Mouse (Mus musculus) neural tube, embryonic 11.5 days (tissue): ENCODE data around the gene Ccdc186. TPM values are rescaled to one million over a fixed set of nuclear protein-coding genes. Genes with fewer than 3 reads are reported as not detected.
"Not testable (repeated sequence)": the region's sequence is repeated elsewhere in the genome, so short reads cannot be mapped to it uniquely, and the experiment has no call there.

Experiments used
- ATAC-seq: fragments of 200-750 bp; cut with Nextera tagmentation; 2 replicates; pipeline ENCODE4 v1.8.0; 2017; ENCODE audit warnings: moderate number of reproducible peaks, mild to moderate bottlenecking, moderate TSS enrichment, moderate library complexity; ENCODE audit not compliant: insufficient read depth, low FRiP score, low TSS enrichment
- DNase-seq: peaks from one replicate; pipeline ENCODE4 v3.0.0-alpha.2; 2015; ENCODE audit warnings: low spot score
- H3K27ac ChIP-seq: fragments of 300-500 bp; sonication (generic); 2 replicates; pipeline ENCODE4 v1.5.1; 2014; ENCODE audit warnings: low read depth, mild to moderate bottlenecking, low read length
- H3K27me3 ChIP-seq: fragments of 300-500 bp; sonication (generic); 2 replicates; pipeline ENCODE4 v1.6.1; 2014; ENCODE audit warnings: mild to moderate bottlenecking, low read length, mixed read lengths; ENCODE audit not compliant: control insufficient read depth, insufficient read depth
- H3K36me3 ChIP-seq: fragments of 300-500 bp; sonication (generic); 2 replicates; pipeline ENCODE4 v1.6.1; 2014; ENCODE audit warnings: mild to moderate bottlenecking, low read length, moderate library complexity, mixed read lengths; ENCODE audit not compliant: control insufficient read depth, insufficient read depth
- H3K4me1 ChIP-seq: fragments of 300-500 bp; sonication (generic); 2 replicates; pipeline ENCODE4 v1.6.1; 2014; ENCODE audit warnings: low read length, mixed read lengths; ENCODE audit not compliant: control insufficient read depth, insufficient read depth
- H3K4me2 ChIP-seq: fragments of 300-500 bp; sonication (generic); 2 replicates; pipeline ENCODE4 v1.6.1; 2014; ENCODE audit warnings: low read depth, mild to moderate bottlenecking, moderate library complexity
- H3K4me3 ChIP-seq: fragments of 300-500 bp; sonication (generic); 2 replicates; pipeline ENCODE4 v1.5.1; 2014; ENCODE audit warnings: low read depth, low read length
- H3K9ac ChIP-seq: fragments of 300-500 bp; sonication (generic); 2 replicates; pipeline ENCODE4 v1.6.1; 2014; ENCODE audit warnings: mild to moderate bottlenecking, low read length
- H3K9me3 ChIP-seq: fragments of 300-500 bp; sonication (generic); 2 replicates; pipeline ENCODE4 v1.6.1; 2016; ENCODE audit warnings: low read length; ENCODE audit not compliant: control insufficient read depth
- WGBS: fragments of 180-500 bp; shearing (Covaris S2); extraction: QIAGEN DNeasy Blood & Tissue Kit; methylation state at CpG from one replicate; pipeline ENCODE4 v1.1.7; 2014; 5-methylcytosine and 5-hydroxymethylcytosine counted together
- polyA plus RNA-seq: library from polyadenylated mRNA; unstranded; fragments of >200 nt; fragmentation: Nextera tagmentation; extraction: Ambion mirVana; gene quantifications from 2 replicates; pipeline ENCODE4 v1.2.1, GENCODE M21; 2014

Gene Ccdc186
- polyA plus RNA-seq, 1 experiment from 2014 or later, result 21.2 TPM

- not testable (repeated sequence) for H3K9me3 ChIP-seq, H3K27ac ChIP-seq, ATAC-seq, H3K4me3 ChIP-seq, H3K9ac ChIP-seq, DNase-seq, H3K4me1 ChIP-seq, H3K4me2 ChIP-seq, H3K27me3 ChIP-seq, H3K36me3 ChIP-seq
- WGBS, result 98% methylated on average over 2 of the region's 2 CpGs
Measured at GRCm38 (mm10) chr19:56754456-56754855, 67.5 kb downstream of the Ccdc186 start.

GRCm38 (mm10) chr19:56750709-56751108, 71.3 kb downstream of the Ccdc186 start:
- no peak overlapping the region for H3K9ac ChIP-seq
- no peak overlapping the region for H3K4me2 ChIP-seq
- DNase-seq (no peak), ATAC-seq (no peak)
- no peaks in the 10 kb centered on the region for H3K36me3 ChIP-seq
- no peaks in the 10 kb centered on the region for H3K9me3 ChIP-seq
- no peak overlapping the region for H3K27ac ChIP-seq
- H3K27me3 ChIP-seq, result no peaks in the 10 kb centered on the region
- WGBS, result 53% methylated on average over 4 of the region's 4 CpGs
- no peaks in the 10 kb centered on the region for H3K4me1 ChIP-seq
- H3K4me3 ChIP-seq, result no peak overlapping the region

GRCm38 (mm10) chr19:56749343-56749742, 72.6 kb downstream of the Ccdc186 start:
- Histone ChIP-seq H3K27me3 (no peaks in the 10 kb centered on the region), H3K4me3 (no peak overlapping the region), H3K9ac (no peak overlapping the region), H3K27ac (no peak overlapping the region), H3K4me1 (no peaks in the 10 kb centered on the region), H3K9me3 (no peaks in the 10 kb centered on the region), H3K4me2 (no peak overlapping the region), H3K36me3 (no peaks in the 10 kb centered on the region)
- DNase-seq, result no peak
- ATAC-seq, result no peak
- 39% methylated on average over 3 of the region's 3 CpGs for WGBS

- DNase-seq (no peak), ATAC-seq (no peak)
- 89% methylated on average over 10 of the region's 10 CpGs for WGBS
- no peaks in the 10 kb centered on the region for H3K4me1 ChIP-seq
- no peaks in the 10 kb centered on the region for H3K9me3 ChIP-seq
- no peaks in the 10 kb centered on the region for H3K36me3 ChIP-seq
- no peak overlapping the region for H3K4me2 ChIP-seq
- H3K27me3 ChIP-seq, result no peaks in the 10 kb centered on the region
- no peak overlapping the region for H3K4me3 ChIP-seq
- no peak overlapping the region for H3K27ac ChIP-seq
- H3K9ac ChIP-seq, result no peak overlapping the region
Measured at GRCm38 (mm10) chr19:56747878-56748277, 74.1 kb downstream of the Ccdc186 start.

GRCm38 (mm10) chr19:56746618-56747017, 75.4 kb downstream of the Ccdc186 start:
- Histone ChIP-seq H3K4me3 (no peak overlapping the region), H3K4me2 (no peak overlapping the region), H3K4me1 (no peaks in the 10 kb centered on the region), H3K27ac (no peak overlapping the region), H3K27me3 (no peaks in the 10 kb centered on the region), H3K36me3 (no peaks in the 10 kb centered on the region), H3K9ac (no peak overlapping the region), H3K9me3 (no peaks in the 10 kb centered on the region)
- WGBS, result 90% methylated on average over 9 of the region's 9 CpGs
- DNase-seq, result no peak
- ATAC-seq, result no peak

- no peak overlapping the region for H3K4me2 ChIP-seq
- no peak for ATAC-seq
- no peak overlapping the region for H3K9ac ChIP-seq
- H3K27ac ChIP-seq, result no peak overlapping the region
- 74% methylated on average over 6 of the region's 6 CpGs for WGBS
- H3K36me3 ChIP-seq, result no peaks in the 10 kb centered on the region
- no peaks in the 10 kb centered on the region for H3K9me3 ChIP-seq
- no peaks in the 10 kb centered on the region for H3K4me1 ChIP-seq
- DNase-seq, result no peak
- no peak overlapping the region for H3K4me3 ChIP-seq
- H3K27me3 ChIP-seq, result no peaks in the 10 kb centered on the region
Measured at GRCm38 (mm10) chr19:56745528-56745927, 76.5 kb downstream of the Ccdc186 start.

- no peak overlapping the region for H3K4me2 ChIP-seq
- no peaks in the 10 kb centered on the region for H3K27me3 ChIP-seq
- DNase-seq (no peak), ATAC-seq (no peak)
- no peaks in the 10 kb centered on the region for H3K9me3 ChIP-seq
- H3K4me3 ChIP-seq, result no peak overlapping the region
- H3K4me1 ChIP-seq, result no peaks in the 10 kb centered on the region
- H3K36me3 ChIP-seq, result no peaks in the 10 kb centered on the region
- no peak overlapping the region for H3K9ac ChIP-seq
- H3K27ac ChIP-seq, result no peak overlapping the region
- 70% methylated on average over 7 of the region's 7 CpGs for WGBS
Measured at GRCm38 (mm10) chr19:56745061-56745460, 76.9 kb downstream of the Ccdc186 start.

Other genes with a start within 250 kb of the Ccdc186 start
- gene Adrb1, start 100.0 kb downstream of the Ccdc186 start, polyA plus RNA-seq, result 0.20 and 0.31 TPM in 2 replicates
- gene Tdrd1, start 4.0 kb upstream of the Ccdc186 start, polyA plus RNA-seq, result 0.88 and 0.97 TPM in 2 replicates
- 0.62 and 1.4 TPM in 2 replicates for gene Vwa2, start 52.1 kb upstream of the Ccdc186 start, polyA plus RNA-seq
- gene Afap1l2, start 186.0 kb upstream of the Ccdc186 start, polyA plus RNA-seq, result 9.3 and 11.4 TPM in 2 replicates